Mouse (Mus musculus): Measurements from ENCODE around the gene Hist1h2bn.

Gene Hist1h2bn

GRCm38 (mm10) chr13:21753524-21754285 lies at the start of gene Hist1h2bn, which contains the start of gene Hist1h2ak:
TSS of gene Hist1h2bn (plus strand) at chr13:21754123.
TSS of gene Hist1h2ak (minus strand) at chr13:21753827.
- in situ Hi-C loops (cut with MboI, MseI) = loop anchor here (5.0 kb wide), 1 partner anchor 39 kb away; no protein-coding TSS in a partner anchor

- in situ Hi-C loops (cut with MboI, MseI) = loop anchor here (5.0 to 25.0 kb wide), 3 partner anchors 182 to 1706 kb away; partner anchors contain the start of gene Abt1 (in 1 of the 2)
These were observed 47.3 kb upstream of the Hist1h2bn start for GRCm38 (mm10) chr13:21706669-21707068.

GRCm38 (mm10) chr13:21710031-21710711 lies 43.8 kb upstream of the Hist1h2bn start:
- in situ Hi-C loops (cut with MboI, MseI) = loop anchor here (5.0 to 25.0 kb wide), 4 partner anchors 548 to 1825 kb away; partner anchors contain the start of genes Abt1 (in 2 of the 2), Hist1h2af (in 1 of the 2), Hist1h3g (in 1 of the 2) and Hist1h4h (in 1 of the 2)

- in situ Hi-C loops (cut with MboI, MseI) = loop anchor here (5.0 to 25.0 kb wide), 4 partner anchors 549 to 1824 kb away; partner anchors contain the start of genes Abt1 (in 2 of the 2), Hist1h2af (in 1 of the 2), Hist1h3g (in 1 of the 2) and Hist1h4h (in 1 of the 2)
These were observed 43.0 kb upstream of the Hist1h2bn start for GRCm38 (mm10) chr13:21710821-21711525.

GRCm38 (mm10) chr13:21711698-21712097 lies 42.2 kb upstream of the Hist1h2bn start:
- in situ Hi-C loops (cut with MboI, MseI) = loop anchor here (5.0 to 25.0 kb wide), 4 partner anchors 549 to 1823 kb away; partner anchors contain the start of genes Abt1 (in 2 of the 2), Hist1h2af (in 1 of the 2), Hist1h3g (in 1 of the 2) and Hist1h4h (in 1 of the 2)

- in situ Hi-C loops (cut with MboI, MseI) = loop anchor here (5.0 to 25.0 kb wide), 9 partner anchors 73 to 1968 kb away; partner anchors contain the start of genes Abt1 (in 2 of the 2), Hist1h3g (in 2 of the 2), Hist1h2ac (in 1 of the 2) and Hist1h2ad (in 1 of the 2)
These were observed 39.2 kb upstream of the Hist1h2bn start for GRCm38 (mm10) chr13:21714725-21715124.

GRCm38 (mm10) chr13:21715131-21715863 lies 38.6 kb upstream of the Hist1h2bn start:
- in situ Hi-C loops (cut with MboI, MseI) = loop anchor here (5.0 to 25.0 kb wide), 8 partner anchors 72 to 1967 kb away; partner anchors contain the start of genes Abt1 (in 2 of the 2), Hist1h3g (in 2 of the 2), Hist1h2ac (in 1 of the 2) and Hist1h2ad (in 1 of the 2)

- in situ Hi-C loops (cut with MboI, MseI) = loop anchor here (5.0 to 25.0 kb wide), 8 partner anchors 71 to 1966 kb away; partner anchors contain the start of genes Abt1 (in 2 of the 2), Hist1h3g (in 2 of the 2), Hist1h2ac (in 1 of the 2) and Hist1h2ad (in 1 of the 2)
These were observed 37.9 kb upstream of the Hist1h2bn start, which contains the start of the genes Hist1h2bl and Hist1h2ai for GRCm38 (mm10) chr13:21715864-21716539. TSS of gene Hist1h2bl (minus strand) at chr13:21716143. TSS of gene Hist1h2ai (plus strand) at chr13:21716422.

- in situ Hi-C loops (cut with MboI, MseI) = loop anchor here (5.0 to 25.0 kb wide), 8 partner anchors 71 to 1966 kb away; partner anchors contain the start of genes Abt1 (in 2 of the 2), Hist1h3g (in 2 of the 2), Hist1h2ac (in 1 of the 2) and Hist1h2ad (in 1 of the 2)
These were observed 37.2 kb upstream of the Hist1h2bn start for GRCm38 (mm10) chr13:21716540-21717391.

GRCm38 (mm10) chr13:21717397-21718357 lies 36.2 kb upstream of the Hist1h2bn start, which contains the start of gene Hist1h3h:
TSS of gene Hist1h3h (plus strand) at chr13:21717659.
- in situ Hi-C loops (cut with MboI, MseI) = loop anchor here (5.0 to 25.0 kb wide), 8 partner anchors 70 to 1965 kb away; partner anchors contain the start of genes Abt1 (in 2 of the 2), Hist1h3g (in 2 of the 2), Hist1h2ac (in 1 of the 2) and Hist1h2ad (in 1 of the 2)

GRCm38 (mm10) chr13:21718381-21719080 lies 35.4 kb upstream of the Hist1h2bn start:
- in situ Hi-C loops (cut with MboI, MseI) = loop anchor here (5.0 to 25.0 kb wide), 8 partner anchors 69 to 1964 kb away; partner anchors contain the start of genes Abt1 (in 2 of the 2), Hist1h3g (in 2 of the 2), Hist1h2ac (in 1 of the 2) and Hist1h2ad (in 1 of the 2)

- in situ Hi-C loops (cut with MboI, MseI) = loop anchor here in 1 of 2 experiments (5.0 to 25.0 kb wide), 2 partner anchors 1691 to 1851 kb away; partner anchors contain the start of genes Abt1, Hist1h2ad, Hist1h2ae and Hist1h2bf
These were observed 32.7 kb upstream of the Hist1h2bn start for GRCm38 (mm10) chr13:21721107-21721756.

- in situ Hi-C loops (cut with MboI, MseI) = loop anchor here in 1 of 2 experiments (5.0 to 25.0 kb wide), 2 partner anchors 1690 to 1850 kb away; partner anchors contain the start of genes Abt1, Hist1h2ad, Hist1h2ae and Hist1h2bf
These were observed 32.1 kb upstream of the Hist1h2bn start, which contains the start of gene Hist1h2bm for GRCm38 (mm10) chr13:21721757-21722372. TSS of gene Hist1h2bm (plus strand) at chr13:21722044.

- in situ Hi-C loops (cut with MboI, MseI) = loop anchor here in 1 of 2 experiments (5.0 to 25.0 kb wide), 2 partner anchors 1690 to 1850 kb away; partner anchors contain the start of genes Abt1, Hist1h2ad, Hist1h2ae and Hist1h2bf
These were observed 31.5 kb upstream of the Hist1h2bn start for GRCm38 (mm10) chr13:21722373-21722925.

Data from T-helper 17 cell (primary cell).